ENCODE assay signal across 9 mouse cellular contexts in the genomic region with DNA sequence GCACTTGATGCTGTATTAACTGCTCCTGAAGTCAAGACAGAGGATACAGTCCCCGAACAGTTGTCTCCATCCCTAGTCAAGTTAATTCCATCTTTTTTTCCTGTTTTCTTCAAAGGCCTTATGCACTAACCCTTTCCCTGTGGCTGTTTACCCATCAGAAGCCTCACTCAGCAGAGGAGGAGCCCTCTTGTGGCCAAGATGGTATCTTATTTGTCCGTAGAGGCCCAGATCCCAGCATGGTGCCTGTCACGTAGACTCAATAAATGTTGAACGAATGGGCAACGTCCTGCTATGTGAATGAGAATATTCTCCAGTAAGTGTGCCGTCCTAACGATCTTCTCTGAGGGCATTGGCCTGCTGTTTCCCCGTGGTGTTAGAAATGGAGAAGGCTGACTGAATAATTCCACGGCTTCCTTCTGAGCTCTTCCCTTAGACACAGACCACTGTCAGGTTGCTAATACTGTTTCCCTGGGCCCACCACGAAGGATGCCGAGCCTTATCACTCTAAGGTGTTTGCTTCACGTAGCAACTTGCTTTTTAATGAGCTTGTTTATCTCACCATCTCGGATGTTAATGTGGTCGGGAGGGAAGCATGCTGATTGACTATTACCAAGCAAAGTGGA.
DNase-seq lines count a peak whose midpoint lies in the region; ATAC-seq and TF ChIP-seq lines count a peak whose summit lies in the region.
"Had no signal": no experiment of that assay in that cellular context is flagged by ENCODE, and none has a peak within 500 bp of the region (broad histone marks: within the 10 kb centered on the region; RNA-seq: fewer than 3 reads in every experiment).

No protein-coding gene starts in this region.

- H3K9ac ChIP-seq in neural tube, embryonic 13.5 days: no peak overlapping the region

- H3K27me3 ChIP-seq in neural tube, embryonic 13.5 days: no peaks in the 10 kb centered on the region
- H3K27me3 ChIP-seq in limb, embryonic 10.5 days (ENCODE audit: low read depth, poor library complexity, severe bottlenecking): no peaks in the 10 kb centered on the region

- no peak overlapping the region for H3K4me3 ChIP-seq in neural tube, embryonic 13.5 days
- H3K4me3 ChIP-seq in cortical plate, adult 2 months (ENCODE audit: insufficient read depth, low read length): no peak overlapping the region
- H3K4me3 ChIP-seq in limb, embryonic 10.5 days: no peak overlapping the region

- ATAC-seq in frontal cortex, adult (ENCODE audit: low TSS enrichment): peak; percentile 45; the same call in 1 of the 2 replicates
- no peak for ATAC-seq in neural tube, embryonic 13.5 days (ENCODE audit: low read depth)

- no peak for TF ChIP-seq POLR2A in cortical plate, adult 2 months (IDR thresholded peaks at IDR 0.05; ENCODE audit: extremely low read depth, insufficient read depth, low read length)

- H3K4me2 ChIP-seq in neural tube, embryonic 13.5 days: no peak overlapping the region; the same call in 1 of the 2 replicates

- intact Hi-C loops in heart, postnatal 14 days (cut with DNase I): no loop called here

- TF ChIP-seq CTCF in cortical plate, adult 2 months (IDR thresholded peaks at IDR 0.05; ENCODE audit: extremely low read depth, insufficient read depth, low read length): 0 out of 2 replicates have a peak, but pooled peaks have one; percentile 35

- DNase-seq in frontal cortex, postnatal 10 days (ENCODE audit: low spot score in 2 of 2): no peak
- DNase-seq in neural tube, embryonic 10.5 days (ENCODE audit: extremely low spot score, low spot score): no peak
- DNase-seq in limb, embryonic 10.5 days (ENCODE audit: low spot score): no peak
- DNase-seq in heart, postnatal 14 days: no peak
- no peak for DNase-seq in kidney, postnatal 14 days

- 34% methylated on average over 14 of the region's 14 CpGs for WGBS in neural tube, embryonic 13.5 days
- WGBS in limb, embryonic 10.5 days: 58% methylated on average over 14 of the region's 14 CpGs

- H3K9me3 ChIP-seq in neural tube, embryonic 13.5 days: no peaks in the 10 kb centered on the region
- no peaks in the 10 kb centered on the region for H3K9me3 ChIP-seq in limb, embryonic 10.5 days (replicated peaks)

- H3K27ac ChIP-seq in neural tube, embryonic 13.5 days (replicated peaks): 0 out of 2 replicates have a peak overlapping the region, but pooled peaks have one; percentile 13
- no peak overlapping the region for H3K27ac ChIP-seq in cortical plate, adult 2 months (ENCODE audit: insufficient read depth, low read length)
- H3K27ac ChIP-seq in limb, embryonic 10.5 days: no peak overlapping the region

- no peaks in the 10 kb centered on the region for H3K36me3 ChIP-seq in neural tube, embryonic 13.5 days
- H3K36me3 ChIP-seq in limb, embryonic 10.5 days: no peaks in the 10 kb centered on the region
- H3K36me3 ChIP-seq: G1E had no signal

- H3K4me1 ChIP-seq in neural tube, embryonic 13.5 days (replicated peaks): peaks cover 11% of the 10 kb centered on the region
- 0 out of 2 replicates have a peak, but pooled peaks cover 3% of the 10 kb centered on the region for H3K4me1 ChIP-seq in cortical plate, adult 2 months (ENCODE audit: control insufficient read depth, insufficient read depth, low read length)
- H3K4me1 ChIP-seq in limb, embryonic 10.5 days: no peaks in the 10 kb centered on the region
